Mouse (Mus musculus) spleen, embryonic (tissue): ENCODE measurements at regions not wholly inside any gene's neighbourhood (a gene's known extent, or its start where the extent isn't known, plus 50 kb on each side); places are given as distances from the start of the nearest gene placed in this dataset.

ENCODE experiments used
- CTCF ChIA-PET: fragments of 350-600 bp; sonication (Branson Sonifier 250); formaldehyde crosslinking; loops from one replicate; lab custom pipeline; 2022; lab: Charles Lee

DNA sequence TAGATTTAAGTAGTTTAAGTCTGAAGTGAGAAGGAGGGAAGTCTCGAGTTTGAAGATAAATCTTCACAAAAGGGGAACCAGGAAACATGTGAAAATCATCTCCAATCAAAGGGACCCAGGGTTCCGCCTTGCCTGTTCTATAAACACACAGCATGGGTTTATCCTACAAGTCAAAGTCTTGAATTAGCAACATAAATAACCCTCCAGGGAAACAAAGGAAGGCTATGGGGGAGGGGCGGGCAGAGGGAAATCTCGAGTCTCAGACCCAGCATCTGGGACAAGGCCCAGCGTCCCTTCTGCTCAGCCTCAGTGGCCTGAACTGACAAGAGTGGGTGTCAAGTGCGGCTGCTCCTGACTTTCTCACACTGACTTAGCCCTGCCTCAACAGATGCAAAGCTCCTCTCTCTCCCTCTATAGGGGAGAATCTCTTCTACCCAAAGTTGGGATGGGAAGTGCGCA lies 240.3 kb upstream of the Lrig3 start:
- CTCF ChIA-PET = no interaction called here

DNA sequence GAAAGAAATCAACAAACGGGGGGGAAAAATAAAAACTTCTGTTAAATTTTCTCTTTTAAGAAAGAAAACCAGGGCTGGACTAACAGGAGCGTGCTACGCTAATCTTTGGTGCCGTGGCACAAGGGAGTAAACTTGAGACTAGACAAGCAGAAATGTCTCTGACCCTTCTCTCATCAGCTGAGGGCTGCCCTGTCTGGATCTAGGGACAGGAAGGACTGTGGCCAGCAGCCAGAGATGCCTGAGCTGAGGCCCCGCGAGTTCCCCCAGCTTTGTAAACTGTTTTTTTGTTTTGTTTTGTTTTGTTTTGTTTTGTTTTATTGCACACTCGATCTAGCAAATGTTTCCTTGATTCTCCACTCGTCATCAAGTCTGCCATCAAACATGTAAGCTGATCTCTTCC lies 239.4 kb upstream of the Lrig3 start:
- CTCF ChIA-PET = no interaction called here

DNA sequence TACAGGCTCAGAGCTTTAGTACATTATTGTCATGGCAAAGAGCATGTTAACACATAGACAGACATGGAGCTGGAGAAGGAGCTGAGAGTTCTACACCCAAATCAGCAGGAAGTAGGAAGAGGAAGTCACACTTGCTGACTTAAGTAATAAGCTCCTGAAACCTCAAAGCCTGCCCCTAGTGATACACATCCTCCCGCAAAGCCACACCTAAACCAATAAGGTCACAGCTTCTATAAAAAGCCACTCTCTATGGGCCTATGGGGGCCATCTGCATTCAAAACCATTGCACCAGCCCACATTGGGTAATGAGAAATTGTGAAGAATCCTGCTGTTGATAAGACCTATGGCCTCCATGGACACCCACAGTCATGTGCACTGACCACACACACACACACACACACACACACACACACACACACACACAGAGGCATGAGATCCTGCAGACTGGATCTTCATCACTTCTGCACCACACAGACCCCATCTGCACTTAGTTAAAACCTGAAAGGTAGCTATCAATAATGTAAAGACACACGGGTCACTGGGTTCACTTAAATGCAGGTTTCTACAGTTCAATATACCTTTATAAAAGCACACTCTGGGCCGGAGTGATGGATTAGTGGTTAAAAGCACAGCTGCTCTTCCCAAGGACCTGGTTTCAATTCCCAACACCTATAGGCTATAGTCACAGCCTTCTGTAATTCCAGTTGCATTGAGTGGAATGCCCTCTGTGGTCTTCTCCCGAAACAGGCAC lies 230.0 kb upstream of the Lrig3 start:
- CTCF ChIA-PET = no interaction called here

DNA sequence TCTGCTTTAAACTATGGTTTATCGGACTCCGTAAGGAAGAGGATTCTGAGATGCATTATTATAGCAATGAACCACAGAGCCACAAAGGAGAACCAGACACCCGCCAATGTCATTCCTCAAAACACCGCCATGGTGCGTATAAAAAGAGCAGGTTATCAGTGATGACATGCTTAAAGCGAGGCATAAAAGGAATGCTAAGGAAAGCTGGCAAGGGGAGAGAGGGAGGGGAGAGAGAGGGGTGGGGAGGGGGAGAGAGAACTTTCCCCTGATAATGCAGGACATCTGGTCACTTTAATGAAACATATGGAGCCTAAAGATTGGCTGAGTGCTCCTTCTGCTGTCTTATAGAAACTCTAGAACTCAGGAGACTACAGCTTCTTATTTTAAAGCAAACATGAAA lies 222.8 kb upstream of the Lrig3 start:
- CTCF ChIA-PET = no interaction called here

DNA sequence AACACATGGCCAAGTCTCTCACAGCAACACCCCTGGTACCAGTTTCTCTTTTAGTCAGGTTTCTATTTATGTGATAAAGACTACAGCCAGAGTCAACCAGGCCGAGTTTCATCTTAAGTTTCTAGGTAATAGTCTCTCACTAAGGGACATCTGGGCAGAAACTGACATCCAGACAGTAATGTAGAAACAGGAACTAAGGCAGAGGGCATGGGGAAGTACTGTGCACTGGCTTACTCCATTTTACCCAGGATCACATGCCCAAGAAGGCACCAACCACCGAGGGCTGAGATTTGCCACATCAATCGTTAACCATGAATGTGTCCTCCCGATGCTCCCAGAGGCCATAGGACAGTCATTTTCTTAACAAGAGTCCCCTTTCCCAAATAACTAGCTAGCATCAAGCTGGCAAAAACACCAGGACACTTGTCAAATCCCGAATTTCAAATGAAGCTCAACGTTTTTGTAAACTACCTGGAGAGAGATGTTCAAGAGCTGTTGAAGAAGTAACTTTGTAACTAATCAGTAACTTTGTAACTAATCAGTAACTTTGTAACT lies 216.9 kb upstream of the Lrig3 start:
- CTCF ChIA-PET = interaction anchor here (0.6 kb wide), 1 partner anchor 644 kb away, joined by 3 read pairs; no protein-coding TSS in a partner anchor

DNA sequence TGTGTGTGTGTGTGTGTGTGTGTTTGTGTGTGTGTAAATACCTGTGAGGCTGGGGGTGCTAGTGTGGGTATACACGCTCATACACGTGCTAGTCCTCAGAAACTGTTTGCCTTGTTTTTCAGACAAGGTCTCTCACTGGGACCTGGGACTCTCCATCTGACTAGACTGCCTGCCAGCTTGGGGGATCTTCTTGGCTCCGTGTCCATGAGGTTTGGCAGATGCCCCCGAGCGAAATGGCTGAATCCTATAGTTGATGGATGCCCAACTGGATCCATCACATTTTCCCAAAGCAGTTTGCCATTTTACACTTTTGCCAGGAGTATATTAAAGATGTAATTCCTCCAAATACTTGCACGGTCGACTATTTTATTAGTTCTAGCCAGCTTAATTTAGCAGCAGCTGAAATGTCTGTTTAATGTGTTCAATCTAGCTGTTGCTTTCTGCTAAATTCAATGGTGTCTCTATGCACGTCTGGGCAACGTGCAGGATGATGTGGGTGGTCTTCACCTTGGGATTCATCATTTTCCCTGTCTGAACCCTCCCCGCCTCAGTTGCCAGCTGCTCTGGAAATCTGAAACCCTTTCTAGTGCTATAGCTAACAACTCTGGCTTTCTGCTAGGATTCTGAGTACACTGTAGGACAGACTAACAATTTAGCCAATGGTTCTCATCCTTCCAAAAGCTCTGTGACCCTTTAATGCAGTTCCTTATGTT lies 213.3 kb upstream of the Lrig3 start:
- CTCF ChIA-PET = no interaction called here

DNA sequence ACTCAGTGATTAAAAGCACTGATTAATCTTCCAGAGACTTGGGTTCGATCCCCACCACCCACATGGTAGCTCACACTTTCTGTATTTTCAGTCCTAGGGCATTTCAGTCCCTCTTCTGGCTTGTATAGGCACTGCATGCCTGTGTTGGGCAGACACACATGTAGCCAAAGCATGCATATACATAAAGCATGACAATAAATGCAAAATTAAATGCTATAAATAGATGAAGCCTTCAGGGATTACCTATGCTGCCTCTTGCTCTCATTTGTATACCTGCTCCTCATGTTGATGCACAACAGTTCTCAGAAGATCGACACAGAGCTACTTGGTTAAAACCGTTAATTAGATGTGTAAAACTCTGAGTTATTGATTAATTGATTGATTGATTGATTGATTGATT lies 206.8 kb upstream of the Lrig3 start:
- CTCF ChIA-PET = no interaction called here

DNA sequence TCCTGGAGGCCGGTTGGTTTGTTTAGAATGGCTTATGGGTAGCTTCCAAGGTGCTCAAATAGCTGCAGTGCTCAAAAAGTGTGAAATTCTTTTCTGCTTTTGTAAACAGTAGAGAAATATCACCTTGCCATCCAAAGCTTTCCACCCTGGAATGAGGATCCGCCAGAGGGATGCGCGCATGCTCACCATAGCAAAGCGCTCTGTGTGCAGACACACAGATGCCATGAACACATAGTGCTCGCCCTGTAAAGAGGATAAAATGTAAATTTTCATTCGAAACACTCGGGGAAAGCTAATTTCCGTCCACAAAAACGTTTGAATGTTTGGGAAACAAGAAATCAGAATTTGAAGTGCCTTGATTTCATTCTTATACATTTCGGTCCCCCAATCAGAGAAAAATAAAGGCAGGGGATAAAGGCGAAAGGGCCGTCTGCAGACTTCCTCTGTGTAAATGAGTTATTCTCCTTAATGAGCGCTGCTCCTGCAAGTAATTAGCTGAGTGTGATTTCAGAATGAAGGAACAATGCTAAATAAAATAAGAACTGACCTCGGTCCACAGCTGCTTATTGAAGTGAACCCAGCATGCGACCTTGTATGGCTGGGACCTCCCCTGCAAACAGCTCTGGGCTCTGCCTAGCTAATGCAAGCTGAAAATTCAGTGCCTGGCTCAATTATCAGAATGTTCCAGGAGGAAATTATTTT lies 203.4 kb upstream of the Lrig3 start:
- CTCF ChIA-PET = no interaction called here

DNA sequence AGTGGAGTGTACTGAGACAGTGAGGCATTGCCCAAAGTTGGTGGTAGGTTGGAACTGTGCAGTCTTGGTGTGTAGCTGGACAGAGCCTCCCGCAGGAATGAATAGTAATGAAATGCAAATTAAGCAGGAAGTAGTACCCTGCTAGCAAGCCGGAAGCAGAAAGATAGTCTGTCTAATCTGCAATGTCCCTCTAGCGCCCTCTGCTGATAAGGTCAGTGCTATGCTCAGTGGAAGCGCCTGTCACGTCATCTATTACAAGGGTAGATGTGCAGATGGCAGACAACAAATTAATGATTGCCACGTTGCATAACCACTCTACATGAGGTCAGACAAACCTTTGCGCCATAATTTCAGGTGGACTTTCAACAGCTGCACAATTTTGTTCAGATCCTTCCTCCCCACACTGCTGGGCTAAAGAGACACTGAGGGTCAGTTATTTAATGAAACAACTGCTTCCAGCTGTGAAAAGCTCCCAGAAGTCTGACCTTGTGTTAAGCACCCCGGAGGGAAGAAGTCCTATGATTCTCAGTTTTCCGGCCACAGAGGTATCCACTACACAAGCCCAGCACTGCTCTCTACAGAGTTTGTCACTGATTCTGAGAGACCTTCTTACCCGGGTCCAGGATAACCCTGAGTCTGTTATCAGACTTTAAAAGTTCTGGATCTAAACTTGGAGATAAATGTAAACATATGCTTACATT lies 201.4 kb upstream of the Lrig3 start:
- CTCF ChIA-PET = no interaction called here

DNA sequence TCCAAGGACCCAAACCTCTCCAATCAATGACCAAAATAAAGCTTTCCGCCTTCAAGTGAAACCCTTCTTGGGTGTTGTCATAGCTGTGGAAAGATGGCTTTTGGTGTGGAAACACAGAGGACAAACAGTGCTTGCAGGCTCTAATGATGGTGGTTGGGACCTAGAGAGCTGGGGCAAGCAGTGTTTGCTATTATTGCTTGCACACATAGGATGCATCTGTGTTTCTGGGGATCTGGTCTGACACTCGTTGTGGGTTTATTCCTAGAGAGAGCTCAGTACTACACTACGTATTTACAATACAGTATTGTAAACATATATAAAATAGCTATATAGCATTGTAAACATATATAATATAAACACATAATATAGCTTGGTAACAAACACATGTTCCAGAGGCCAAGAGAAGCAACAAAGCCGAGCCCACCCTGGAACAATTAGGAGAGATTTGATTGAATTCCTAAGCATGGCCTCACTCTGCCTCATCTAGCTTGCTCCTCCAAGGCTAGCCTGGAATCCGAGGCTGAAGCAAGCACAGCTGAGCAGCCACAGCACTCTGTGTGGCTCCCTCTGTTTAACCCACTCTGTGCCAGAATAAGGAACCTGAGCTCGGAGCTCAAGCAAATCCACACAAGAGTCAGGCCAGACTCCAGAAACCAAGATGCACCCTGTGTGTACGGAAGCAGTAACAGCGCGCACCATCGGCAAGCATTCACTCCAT lies 200.7 kb upstream of the Lrig3 start:
- CTCF ChIA-PET = no interaction called here

DNA sequence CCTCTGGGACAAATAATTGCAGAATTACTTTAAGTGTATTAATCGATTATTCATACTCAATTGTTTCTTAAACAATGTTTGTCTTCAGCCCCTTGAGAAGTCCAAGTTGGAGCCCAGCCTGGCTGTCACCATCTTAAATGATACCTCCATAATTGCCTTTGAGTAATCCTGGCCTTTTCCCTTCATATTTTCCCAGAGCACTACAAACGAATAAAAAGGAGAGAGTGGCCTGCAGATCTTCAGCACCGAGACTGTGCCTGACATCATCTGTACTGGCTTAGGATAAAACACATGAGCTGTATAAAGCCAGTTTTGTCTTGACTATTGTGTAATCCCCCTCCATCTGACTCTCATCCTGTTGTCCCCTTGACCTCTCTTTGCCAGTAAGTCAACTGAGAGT lies 197.7 kb upstream of the Lrig3 start:
- CTCF ChIA-PET = no interaction called here

DNA sequence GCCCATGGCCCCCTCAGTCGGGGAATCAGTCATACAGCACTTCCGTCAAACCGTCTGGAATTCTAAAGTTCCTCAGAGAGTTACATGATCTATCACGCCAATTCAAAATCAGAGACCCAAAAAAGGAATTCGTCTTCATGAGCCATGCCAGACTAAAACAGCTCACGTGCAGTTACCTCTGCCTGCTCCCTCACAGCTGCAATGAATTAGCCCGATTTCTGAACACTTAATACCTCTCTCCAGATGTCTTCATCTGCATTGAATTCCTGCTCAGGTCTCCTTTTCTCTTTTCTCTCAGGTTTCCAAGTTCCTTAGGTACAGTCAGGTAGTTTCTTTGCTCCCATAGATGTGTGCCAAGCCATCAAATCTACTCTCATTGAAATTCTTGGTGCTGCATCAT lies 192.4 kb upstream of the Lrig3 start:
- CTCF ChIA-PET = no interaction called here

DNA sequence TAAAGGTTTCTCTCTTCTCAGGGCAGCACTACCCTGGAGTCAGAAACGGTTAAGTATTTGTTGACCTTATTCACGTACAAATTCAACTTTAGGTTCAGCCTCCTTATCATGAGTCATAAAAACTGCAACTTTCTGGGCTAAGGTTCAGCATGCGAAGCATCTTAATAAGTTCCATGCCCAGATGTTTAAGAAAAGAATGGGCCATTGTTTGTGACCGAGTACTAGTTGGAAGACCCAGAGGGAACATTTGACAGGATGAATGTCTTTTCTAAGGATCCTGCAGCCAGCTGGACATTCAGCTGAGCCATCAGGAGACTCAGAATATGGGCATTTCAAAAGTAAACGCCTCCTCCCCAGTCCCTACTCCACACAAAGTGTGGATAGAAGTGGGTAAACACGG lies 183.5 kb upstream of the Lrig3 start:
- CTCF ChIA-PET = no interaction called here

DNA sequence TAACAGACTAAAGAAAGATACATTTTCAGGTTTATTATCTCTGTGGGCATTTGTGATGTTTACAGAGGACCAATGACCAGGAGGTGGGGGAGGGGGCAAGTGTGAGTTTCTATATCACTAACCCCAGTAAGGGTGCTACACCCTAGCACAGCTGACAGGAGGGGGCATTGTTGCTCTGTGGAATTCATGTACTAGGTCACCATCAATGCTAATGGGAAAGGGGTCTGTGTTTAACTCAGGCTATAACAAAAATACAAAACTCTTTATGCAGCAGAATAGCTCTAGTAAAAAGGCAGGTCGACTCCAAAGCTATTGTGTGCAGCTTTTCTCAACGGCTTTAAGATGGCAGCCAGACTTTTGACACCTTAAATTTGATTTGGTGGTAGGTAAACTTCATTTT lies 181.1 kb upstream of the Lrig3 start:
- CTCF ChIA-PET = no interaction called here

DNA sequence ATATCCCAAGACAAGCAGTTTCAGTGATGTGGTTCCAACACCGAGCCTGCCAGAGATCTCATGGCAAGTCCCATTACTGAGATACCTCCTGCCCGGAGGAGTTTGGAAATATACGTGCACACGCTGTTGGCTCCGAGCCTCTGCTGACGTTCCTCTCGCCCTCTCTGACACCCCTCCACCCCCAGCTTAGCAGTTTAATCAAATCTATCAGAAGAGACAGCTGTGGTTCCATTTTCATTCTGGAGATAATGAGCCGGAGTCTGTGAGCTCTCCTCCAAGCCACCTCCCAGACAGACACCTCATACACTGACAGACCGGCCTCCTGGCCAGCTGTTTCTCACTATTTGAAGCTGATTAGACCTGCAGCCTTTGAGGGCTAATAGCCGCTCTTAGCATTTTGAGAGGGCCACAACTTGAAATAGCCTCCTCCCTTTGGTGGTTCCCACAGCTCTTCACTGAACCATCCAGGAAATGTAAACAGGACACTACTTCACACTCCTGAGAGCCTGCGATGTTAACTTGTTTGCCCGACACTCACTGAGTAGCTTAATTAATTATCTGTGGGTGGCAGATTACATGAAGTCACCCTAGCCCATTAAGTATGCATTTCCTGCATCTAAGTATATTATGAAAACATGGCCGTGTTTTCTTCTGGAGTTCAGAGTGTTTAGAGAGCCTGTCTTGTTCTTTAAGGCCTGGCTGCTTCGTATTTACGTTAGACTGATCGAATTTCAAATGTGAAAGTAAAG lies 180.3 kb upstream of the Lrig3 start:
- CTCF ChIA-PET = no interaction called here

DNA sequence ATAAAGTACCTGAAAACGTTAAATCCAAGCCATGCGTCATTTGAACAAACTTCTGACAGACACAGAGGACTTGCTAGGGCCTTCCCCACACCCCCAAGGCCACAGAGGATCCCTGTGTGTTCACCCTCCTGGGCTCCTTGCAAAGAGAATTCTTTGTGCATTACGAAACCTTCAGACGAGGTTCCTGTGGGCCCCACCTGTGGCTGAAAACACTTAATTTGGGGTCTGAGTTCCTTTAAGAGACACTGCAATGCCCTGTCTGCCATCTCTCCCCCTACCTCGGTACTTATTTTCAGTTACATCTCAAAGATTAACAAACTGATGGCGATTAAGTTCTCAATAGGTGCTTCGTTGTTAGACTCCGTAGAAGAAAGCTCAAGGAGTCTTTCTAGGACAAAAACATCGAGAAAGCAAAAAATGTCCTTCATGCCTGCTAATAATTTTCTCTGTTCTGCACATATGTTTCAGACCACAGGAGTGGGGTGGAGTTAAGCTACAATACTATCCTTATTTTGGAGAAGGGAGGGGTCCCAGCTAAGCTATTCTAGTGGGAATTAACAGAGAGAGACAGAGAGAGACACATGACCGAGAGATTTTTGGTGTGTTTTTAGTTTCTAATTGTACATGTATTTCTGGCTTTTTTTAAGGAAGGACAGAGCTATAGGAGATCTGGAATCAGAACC lies 179.6 kb upstream of the Lrig3 start:
- CTCF ChIA-PET = no interaction called here

DNA sequence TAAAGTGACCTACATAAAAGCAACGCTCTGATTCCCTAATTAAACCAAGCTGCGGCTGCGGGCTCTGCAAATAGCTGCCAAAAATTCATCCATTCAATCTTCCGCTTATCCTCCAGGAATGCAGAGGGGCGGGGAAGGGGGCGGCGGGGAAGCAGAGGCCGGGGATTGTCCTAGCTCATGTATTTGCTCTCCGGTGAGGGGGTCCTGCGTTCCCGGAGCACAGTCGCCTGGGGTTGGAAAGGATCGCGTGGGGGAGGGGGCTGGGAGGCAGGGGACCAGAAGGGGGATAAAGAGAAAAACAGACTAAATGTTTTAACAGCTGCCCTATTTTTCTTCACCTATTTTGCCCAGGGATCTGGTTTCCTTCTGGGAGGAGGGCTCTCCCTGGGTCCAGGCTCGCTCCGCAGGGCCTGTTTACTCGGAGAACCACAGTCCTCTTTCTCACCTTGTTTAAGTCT lies 179.1 kb upstream of the Lrig3 start:
- CTCF ChIA-PET = interaction anchor here (0.6 kb wide), 1 partner anchor 64 kb away, joined by 8 read pairs; no protein-coding TSS in a partner anchor

DNA sequence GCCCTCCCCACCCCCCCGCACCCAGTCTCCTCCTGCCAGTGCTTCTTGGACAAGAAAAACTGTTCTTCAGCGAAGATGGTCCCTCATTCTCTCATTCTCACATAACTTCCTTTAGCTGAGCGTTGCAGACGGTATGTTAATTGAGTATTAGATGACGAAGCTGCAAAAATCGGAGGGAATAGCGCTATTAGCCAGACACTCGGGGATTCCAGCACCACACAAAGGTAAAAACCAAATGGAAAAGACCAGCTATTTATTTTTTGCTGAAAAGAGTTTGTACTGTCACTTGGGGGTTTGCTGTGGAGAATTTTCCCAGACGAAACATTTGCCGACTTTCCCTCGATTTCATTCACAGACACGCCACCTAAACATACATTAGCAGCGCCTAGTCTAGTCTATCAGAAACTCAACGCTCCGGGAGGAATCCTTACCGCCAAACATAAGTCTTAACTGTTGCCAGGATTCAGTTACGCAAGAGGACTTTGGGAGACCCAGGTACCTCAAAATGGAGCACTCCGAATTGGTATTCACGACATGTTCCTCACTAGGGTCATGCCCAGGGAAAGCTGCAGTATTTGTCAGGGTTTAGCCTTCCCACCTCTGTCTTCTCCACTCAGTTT lies 178.4 kb upstream of the Lrig3 start:
- CTCF ChIA-PET = interaction anchor here (0.6 kb wide), 1 partner anchor 65 kb away, joined by 8 read pairs; no protein-coding TSS in a partner anchor

DNA sequence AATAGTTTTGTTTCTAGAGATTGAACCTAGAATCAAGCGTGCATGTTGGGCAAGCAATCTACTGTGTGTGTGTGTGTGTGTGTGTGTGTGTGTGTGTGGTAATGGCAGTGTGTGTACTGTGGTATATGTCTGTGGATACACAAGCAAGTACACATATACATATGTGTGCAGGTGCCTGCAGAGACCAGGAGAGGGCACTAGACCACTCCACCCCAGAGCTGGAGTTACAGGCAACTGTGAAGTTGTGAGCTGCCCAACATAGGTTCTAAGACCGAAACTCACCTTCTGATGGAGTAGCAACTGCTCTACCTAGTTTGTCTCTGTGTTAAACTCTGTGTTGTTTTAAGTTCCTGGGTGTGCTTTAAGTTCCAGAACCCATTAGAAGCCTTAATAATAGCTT lies 177.7 kb upstream of the Lrig3 start:
- CTCF ChIA-PET = no interaction called here
